Mouse (Mus musculus) midbrain, postnatal 0 days (tissue): ENCODE data around the gene Tepp. TPM values are rescaled to one million over a fixed set of nuclear protein-coding genes. Genes with fewer than 3 reads are reported as not detected.
A peak's percentile ranks its signal among the peaks of the same experiment; 100 is the strongest.

ENCODE experiments used
- ATAC-seq: fragments of 200-750 bp; cut with Nextera tagmentation; 2 replicates; pipeline ENCODE4 v1.8.0; 2017; ENCODE audit warnings: moderate number of reproducible peaks, mild to moderate bottlenecking, moderate TSS enrichment, moderate library complexity; ENCODE audit not compliant: low FRiP score
- DNase-seq: peaks from one replicate; pipeline ENCODE4 v3.0.0-alpha.2; 2015; ENCODE audit warnings: low spot score
- H3K27ac ChIP-seq: fragments of 300-500 bp; sonication (generic); 2 replicates; pipeline ENCODE4 v1.5.1; 2014; ENCODE audit warnings: low read depth, mild to moderate bottlenecking, low read length, mixed read lengths
- H3K27me3 ChIP-seq: fragments of 300-500 bp; sonication (generic); 2 replicates; pipeline ENCODE4 v1.6.1; 2014; ENCODE audit warnings: low read length, control low read depth, mixed read lengths; ENCODE audit not compliant: insufficient read depth
- H3K36me3 ChIP-seq: fragments of 300-500 bp; sonication (generic); 2 replicates; pipeline ENCODE4 v1.6.1; 2014; ENCODE audit warnings: low read length, control low read depth, mixed read lengths; ENCODE audit not compliant: insufficient read depth
- H3K4me1 ChIP-seq: fragments of 300-500 bp; sonication (generic); 2 replicates; pipeline ENCODE4 v1.6.1; 2014; ENCODE audit warnings: mild to moderate bottlenecking, control low read depth, antibody characterized with exemption, low read length, mixed read lengths; ENCODE audit not compliant: insufficient read depth
- H3K4me2 ChIP-seq: fragments of 300-500 bp; sonication (generic); 2 replicates; pipeline ENCODE4 v1.6.1; 2014; ENCODE audit warnings: low read depth, mild to moderate bottlenecking, low read length, mixed read lengths; ENCODE audit not compliant: poor library complexity, severe bottlenecking
- H3K4me3 ChIP-seq: fragments of 300-500 bp; sonication (generic); 2 replicates; pipeline ENCODE4 v1.5.1; 2014; ENCODE audit warnings: low read depth, mild to moderate bottlenecking, low read length, moderate library complexity
- H3K9ac ChIP-seq: fragments of 300-500 bp; sonication (generic); replicated peaks from 2 replicates; pipeline ENCODE4 v1.6.1; 2014; ENCODE audit warnings: mild to moderate bottlenecking, low read length, moderate library complexity, mixed read lengths; ENCODE audit not compliant: poor library complexity, severe bottlenecking
- H3K9me3 ChIP-seq: fragments of 300-500 bp; sonication (generic); 2 replicates; pipeline ENCODE4 v1.6.1; 2016; ENCODE audit warnings: low read length, control low read depth
- CTCF ChIP-seq: IDR thresholded peaks from 2 replicates; pipeline ENCODE4 v1.5.1; 2016; ENCODE audit warnings: antibody characterized with exemption, mild to moderate bottlenecking
- WGBS: fragments of 180-500 bp; shearing (Covaris S2); extraction: QIAGEN DNeasy Blood & Tissue Kit; methylation state at CpG from one replicate; pipeline ENCODE4 v1.1.7; 2014; 5-methylcytosine and 5-hydroxymethylcytosine counted together
- polyA plus RNA-seq: library from polyadenylated mRNA; unstranded; fragments of >200 nt; fragmentation: Nextera tagmentation; extraction: Ambion mirVana; gene quantifications from 2 replicates; pipeline ENCODE4 v1.2.1, GENCODE M21; 2015
- total RNA-seq: library from RNA; depleted of rRNA; stranded (reverse); fragments of >200 nt; gene quantifications from 2 replicates; pipeline ENCODE4 v1.2.3, GENCODE M21; 2014

Gene Tepp
- total and polyA plus RNA-seq, 2 experiments from 2014 or later = 0.77 to 2.5 TPM

GRCm38 (mm10) chr8:95289066-95289650 is 21.2 kb upstream of the Tepp start:
- Histone ChIP-seq H3K27me3 (no peaks in the 10 kb centered on the region), H3K4me3 (no peak overlapping the region), H3K9me3 (no peaks in the 10 kb centered on the region), H3K4me1 (no peaks in the 10 kb centered on the region), H3K36me3 (no peaks in the 10 kb centered on the region), H3K4me2 (no peak overlapping the region), H3K9ac (no peak overlapping the region), H3K27ac (no peak overlapping the region)
- no peak for TF ChIP-seq CTCF
- peak; percentile 47 for DNase-seq
- no peak for ATAC-seq
- 75% methylated on average over 6 of the region's 6 CpGs for WGBS

- no peak overlapping the region for H3K4me2 ChIP-seq
- H3K9ac ChIP-seq = no peak overlapping the region
- no peaks in the 10 kb centered on the region for H3K36me3 ChIP-seq
- no peaks in the 10 kb centered on the region for H3K9me3 ChIP-seq
- H3K27ac ChIP-seq = no peak overlapping the region
- TF ChIP-seq CTCF = no peak
- H3K27me3 ChIP-seq = no peaks in the 10 kb centered on the region
- 81% methylated on average over 11 of the region's 11 CpGs for WGBS
- DNase-seq (peak; percentile 41), ATAC-seq (no peak)
- H3K4me1 ChIP-seq = no peaks in the 10 kb centered on the region
- H3K4me3 ChIP-seq = no peak overlapping the region
These were observed 17.2 kb upstream of the Tepp start for GRCm38 (mm10) chr8:95293172-95293571.

- DNase-seq (peak; percentile 50), ATAC-seq (peak; percentile 31; the same call in 1 of the 2 replicates)
- WGBS = 63% methylated on average over 7 of the region's 7 CpGs
- Histone ChIP-seq H3K4me1 (no peaks in the 10 kb centered on the region), H3K27ac (no peak overlapping the region), H3K9ac (no peak overlapping the region), H3K9me3 (no peaks in the 10 kb centered on the region), H3K4me3 (no peak overlapping the region), H3K36me3 (no peaks in the 10 kb centered on the region), H3K27me3 (no peaks in the 10 kb centered on the region), H3K4me2 (no peak overlapping the region)
- TF ChIP-seq CTCF = no peak
These were observed 16.5 kb upstream of the Tepp start for GRCm38 (mm10) chr8:95293891-95294290.

DNA sequence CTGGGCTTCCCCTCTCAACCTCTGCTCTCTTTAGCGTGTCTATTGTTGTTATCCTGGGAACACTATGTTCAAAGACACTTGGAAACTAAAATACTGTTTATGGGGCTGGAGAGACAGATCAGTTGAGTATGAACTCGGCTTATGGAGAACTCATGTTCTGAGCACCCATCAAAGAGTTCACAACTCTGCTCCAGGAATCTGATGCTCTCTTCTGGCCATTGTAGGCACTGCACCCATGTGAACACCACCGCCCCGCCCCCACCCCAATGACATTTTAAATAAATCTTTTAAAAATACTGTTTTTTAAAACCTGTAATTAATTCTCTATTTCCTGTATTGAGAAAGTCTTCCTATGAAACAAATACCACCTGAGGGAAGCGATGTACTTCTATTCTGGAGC is 8.0 kb upstream of the Tepp start:
- DNase-seq (peak; percentile 50), ATAC-seq (no peak)
- Histone ChIP-seq H3K36me3 (no peaks in the 10 kb centered on the region), H3K9ac (no peak overlapping the region), H3K4me2 (no peak overlapping the region), H3K4me1 (no peaks in the 10 kb centered on the region), H3K9me3 (no peaks in the 10 kb centered on the region), H3K27me3 (no peaks in the 10 kb centered on the region), H3K4me3 (no peak overlapping the region), H3K27ac (no peak overlapping the region)
- 22% methylated on average over 5 of the region's 5 CpGs for WGBS
- TF ChIP-seq CTCF = peak; percentile 76

DNA sequence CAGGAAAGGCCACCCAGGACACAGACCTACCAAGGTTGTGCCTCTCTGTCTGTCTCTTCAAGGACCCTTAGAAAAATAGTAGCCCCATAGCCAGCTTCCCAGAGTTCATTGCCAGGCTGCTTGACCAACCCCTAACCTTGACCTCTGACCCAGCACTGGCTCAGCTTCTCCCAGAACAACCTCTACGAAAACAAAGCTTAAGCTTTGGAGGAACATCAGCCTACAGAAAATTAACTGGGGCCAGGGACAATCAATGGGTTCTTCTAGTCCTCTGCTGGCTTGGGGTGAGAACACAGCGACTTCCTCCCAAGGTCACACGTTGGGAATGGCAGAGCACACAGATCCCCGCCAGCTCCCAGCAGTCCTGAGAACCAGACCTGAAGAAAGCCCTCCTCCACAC is 4.8 kb upstream of the Tepp start:
- ATAC-seq (no peak), DNase-seq (no peak)
- Histone ChIP-seq H3K9me3 (no peaks in the 10 kb centered on the region), H3K4me2 (no peak overlapping the region), H3K9ac (no peak overlapping the region), H3K27me3 (no peaks in the 10 kb centered on the region), H3K4me3 (no peak overlapping the region), H3K27ac (no peak overlapping the region), H3K36me3 (no peaks in the 10 kb centered on the region), H3K4me1 (no peaks in the 10 kb centered on the region; the same call in 1 of the 2 replicates)
- WGBS = 77% methylated on average over 4 of the region's 4 CpGs
- TF ChIP-seq CTCF = no peak

- DNase-seq = no peak
- Histone ChIP-seq H3K27ac (no peak within 1 kb of the TSS), H3K4me1 (no peaks in the 10 kb centered on the region; the same call in 1 of the 2 replicates), H3K4me2 (no peak within 1 kb of the TSS), H3K27me3 (no peaks in the 10 kb centered on the region), H3K36me3 (no peaks in the 10 kb centered on the region), H3K4me3 (no peak within 1 kb of the TSS), H3K9me3 (no peaks in the 10 kb centered on the region), H3K9ac (no peak within 1 kb of the TSS)
- WGBS = 46% methylated on average over 6 of the region's 6 CpGs
- no peak for TF ChIP-seq CTCF
- ATAC-seq = no peak
These were observed 3.9 kb upstream of the Tepp start, which contains the start of gene Cngb1 for GRCm38 (mm10) chr8:95306431-95306830. Gene Cngb1, minus strand, starts transcription at chr8:95306585.
